Mouse (Mus musculus): ENCODE measurements at regions not wholly inside any gene's neighbourhood (a gene's known extent, or its start where the extent isn't known, plus 50 kb on each side); places are given as distances from the start of the nearest gene placed in this dataset.

DNA sequence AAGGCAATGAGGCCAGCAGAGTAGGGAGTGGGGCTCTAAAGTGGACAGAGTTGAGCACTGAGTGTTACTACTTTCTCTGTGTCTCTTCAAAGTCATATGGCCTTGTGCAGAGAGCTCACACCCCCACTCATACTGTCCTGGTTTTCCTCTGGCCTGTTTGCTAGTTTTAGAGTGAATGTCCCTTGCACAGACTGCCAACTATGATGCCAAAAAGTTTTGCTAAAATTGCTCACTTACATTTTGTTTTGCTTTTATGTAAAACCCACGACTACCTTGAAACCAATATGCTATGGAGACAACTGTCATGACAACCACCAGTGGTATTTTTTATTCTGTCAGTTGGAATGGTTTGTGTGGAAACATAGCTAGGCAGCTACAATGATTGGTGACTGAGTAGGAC, 126.4 kb upstream of the Rnaseh2b start:
- Histone ChIP-seq H3K9ac (replicated peaks; ENCODE audit: low read length, poor library complexity, severe bottlenecking) (no peak overlapping the region), H3K4me1 (ENCODE audit: insufficient read depth, low read length) (no peaks in the 10 kb centered on the region), H3K27me3 (ENCODE audit: insufficient read depth, low read length) (no peaks in the 10 kb centered on the region), H3K36me3 (ENCODE audit: insufficient read depth, low read length) (no peaks in the 10 kb centered on the region), H3K27ac (ENCODE audit: low read depth, low read length) (no peak overlapping the region), H3K9me3 (ENCODE audit: low read length) (no peaks in the 10 kb centered on the region), H3K4me2 (ENCODE audit: low read depth, low read length, poor library complexity, severe bottlenecking) (no peak overlapping the region), H3K4me3 (ENCODE audit: low read depth, low read length) (no peak overlapping the region)
- 75% methylated on average over 1 of the region's 1 CpGs for WGBS
- ATAC-seq (ENCODE audit: low FRiP score) (peak; percentile 31; the same call in 1 of the 2 replicates), DNase-seq (ENCODE audit: low spot score) (no peak)
- no peak for TF ChIP-seq CTCF (IDR thresholded peaks at IDR 0.05)

DNA sequence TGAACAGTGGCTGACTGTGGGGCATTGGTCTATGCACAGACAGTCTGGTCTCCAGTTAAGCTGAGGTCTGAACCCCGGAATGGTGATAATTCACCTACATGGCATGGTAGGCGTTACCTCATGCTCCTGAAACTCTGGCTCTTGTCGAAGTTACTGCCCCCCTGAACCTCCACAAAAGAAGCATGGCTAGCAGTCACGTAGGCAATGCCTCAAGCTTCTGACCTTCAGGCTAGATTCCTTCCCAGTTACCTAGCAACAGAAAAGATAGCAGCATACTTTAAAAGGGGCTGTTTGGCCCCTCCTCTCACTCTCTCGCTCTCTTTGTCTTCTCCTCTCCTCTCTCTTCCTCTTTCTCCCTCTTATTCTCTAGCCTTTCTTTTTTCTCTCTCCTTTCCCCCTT, 125.8 kb upstream of the Rnaseh2b start:
- H3K4me2 ChIP-seq (ENCODE audit: low read depth, low read length, poor library complexity, severe bottlenecking): no peak overlapping the region
- WGBS: 47% methylated on average over 5 of the region's 5 CpGs
- no peaks in the 10 kb centered on the region for H3K36me3 ChIP-seq (ENCODE audit: insufficient read depth, low read length)
- H3K4me1 ChIP-seq (ENCODE audit: insufficient read depth, low read length): no peaks in the 10 kb centered on the region
- no peak overlapping the region for H3K4me3 ChIP-seq (ENCODE audit: low read depth, low read length)
- no peak for ATAC-seq (ENCODE audit: low FRiP score)
- no peaks in the 10 kb centered on the region for H3K9me3 ChIP-seq (ENCODE audit: low read length)
- DNase-seq (ENCODE audit: low spot score): no peak
- no peak for TF ChIP-seq CTCF (IDR thresholded peaks at IDR 0.05)
- no peaks in the 10 kb centered on the region for H3K27me3 ChIP-seq (ENCODE audit: insufficient read depth, low read length)
- H3K27ac ChIP-seq (ENCODE audit: low read depth, low read length): no peak overlapping the region
- no peak overlapping the region for H3K9ac ChIP-seq (replicated peaks; ENCODE audit: low read length, poor library complexity, severe bottlenecking)

DNA sequence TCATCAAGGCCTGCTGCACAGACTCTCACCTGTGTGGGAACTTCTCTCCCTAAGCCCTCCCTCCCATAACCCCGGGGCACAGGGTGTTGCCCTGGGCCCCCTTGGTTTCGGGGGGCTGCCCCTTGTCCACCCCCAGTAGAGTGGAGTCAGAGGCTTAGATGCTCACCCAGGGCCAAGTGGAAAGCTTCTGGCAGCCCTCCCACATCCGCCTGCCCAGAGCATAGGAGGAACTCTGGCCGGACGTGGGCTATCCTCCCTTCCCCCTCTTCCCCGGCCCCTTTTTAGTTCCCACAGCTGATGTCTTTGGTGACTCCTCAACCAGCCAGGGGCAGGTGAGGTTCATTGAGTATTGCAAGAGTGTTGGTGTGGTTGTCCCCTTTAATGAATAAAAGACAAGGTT, 125.3 kb upstream of the Rnaseh2b start:
- H3K4me2 ChIP-seq (ENCODE audit: low read depth, low read length, poor library complexity, severe bottlenecking): no peak overlapping the region
- H3K9ac ChIP-seq (replicated peaks; ENCODE audit: low read length, poor library complexity, severe bottlenecking): no peak overlapping the region
- no peak overlapping the region for H3K27ac ChIP-seq (ENCODE audit: low read depth, low read length)
- DNase-seq (ENCODE audit: low spot score) (no peak), ATAC-seq (ENCODE audit: low FRiP score) (peak; percentile 47; the same call in 1 of the 2 replicates)
- no peaks in the 10 kb centered on the region for H3K4me1 ChIP-seq (ENCODE audit: insufficient read depth, low read length)
- no peaks in the 10 kb centered on the region for H3K9me3 ChIP-seq (ENCODE audit: low read length)
- WGBS: 71% methylated on average over 6 of the region's 6 CpGs
- no peaks in the 10 kb centered on the region for H3K36me3 ChIP-seq (ENCODE audit: insufficient read depth, low read length)
- no peaks in the 10 kb centered on the region for H3K27me3 ChIP-seq (ENCODE audit: insufficient read depth, low read length)
- H3K4me3 ChIP-seq (ENCODE audit: low read depth, low read length): no peak overlapping the region
- no peak for TF ChIP-seq CTCF (IDR thresholded peaks at IDR 0.05)

DNA sequence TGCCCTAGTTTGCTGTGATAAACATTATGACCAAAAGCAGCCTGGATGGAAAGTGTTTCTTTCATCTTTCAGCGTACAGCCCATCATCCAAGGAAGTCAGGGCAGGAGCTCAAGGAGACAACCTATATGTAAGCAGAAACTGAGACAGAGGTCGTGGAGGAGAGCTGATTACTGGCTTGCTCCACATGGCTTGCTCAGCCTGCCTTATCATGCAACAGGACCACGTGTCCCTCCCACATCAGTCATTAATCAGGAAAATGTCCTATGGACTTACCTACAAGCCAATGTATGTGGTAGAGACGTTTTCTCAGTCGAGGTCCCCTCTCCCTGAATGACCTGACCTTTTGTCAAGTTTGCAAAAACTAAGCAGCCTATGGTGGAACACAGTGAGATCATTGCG, 123.7 kb upstream of the Rnaseh2b start:
- H3K27ac ChIP-seq (ENCODE audit: low read depth, low read length): no peak overlapping the region
- H3K4me3 ChIP-seq (ENCODE audit: low read depth, low read length): no peak overlapping the region
- DNase-seq (ENCODE audit: low spot score) (no peak), ATAC-seq (ENCODE audit: low FRiP score) (no peak)
- no peaks in the 10 kb centered on the region for H3K27me3 ChIP-seq (ENCODE audit: insufficient read depth, low read length)
- H3K4me1 ChIP-seq (ENCODE audit: insufficient read depth, low read length): no peaks in the 10 kb centered on the region
- WGBS: 85% methylated on average over 6 of the region's 6 CpGs
- no peak for TF ChIP-seq CTCF (IDR thresholded peaks at IDR 0.05)
- H3K9me3 ChIP-seq (ENCODE audit: low read length): no peaks in the 10 kb centered on the region
- no peak overlapping the region for H3K9ac ChIP-seq (replicated peaks; ENCODE audit: low read length, poor library complexity, severe bottlenecking)
- no peak overlapping the region for H3K4me2 ChIP-seq (ENCODE audit: low read depth, low read length, poor library complexity, severe bottlenecking)
- H3K36me3 ChIP-seq (ENCODE audit: insufficient read depth, low read length): no peaks in the 10 kb centered on the region

DNA sequence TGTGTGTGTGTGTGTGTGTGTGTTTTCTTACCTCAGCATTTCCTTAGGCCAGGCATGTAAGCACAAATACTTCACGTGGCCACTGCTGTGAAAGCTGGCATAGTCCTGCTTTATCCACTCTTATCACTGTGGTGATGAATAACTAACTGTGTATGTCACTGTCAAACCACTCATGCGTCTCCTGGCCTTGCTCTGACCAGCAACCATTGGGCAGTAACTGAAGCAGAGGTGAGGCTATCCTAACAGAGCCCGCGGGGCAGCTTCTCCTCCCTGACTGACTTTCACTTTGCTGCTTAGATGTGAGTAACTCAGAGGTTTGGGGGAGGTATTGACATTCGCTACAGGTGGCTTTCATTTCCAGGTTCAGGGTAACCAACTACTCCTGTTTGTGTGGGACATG, 122.0 kb upstream of the Rnaseh2b start:
- H3K4me3 ChIP-seq (ENCODE audit: low read depth, low read length): no peak overlapping the region
- ATAC-seq (ENCODE audit: low FRiP score) (no peak), DNase-seq (ENCODE audit: low spot score) (no peak)
- no peak for TF ChIP-seq CTCF (IDR thresholded peaks at IDR 0.05)
- no peaks in the 10 kb centered on the region for H3K36me3 ChIP-seq (ENCODE audit: insufficient read depth, low read length)
- 70% methylated on average over 5 of the region's 5 CpGs for WGBS
- no peak overlapping the region for H3K27ac ChIP-seq (ENCODE audit: low read depth, low read length)
- H3K27me3 ChIP-seq (ENCODE audit: insufficient read depth, low read length): no peaks in the 10 kb centered on the region
- no peak overlapping the region for H3K9ac ChIP-seq (replicated peaks; ENCODE audit: low read length, poor library complexity, severe bottlenecking)
- no peaks in the 10 kb centered on the region for H3K4me1 ChIP-seq (ENCODE audit: insufficient read depth, low read length)
- no peak overlapping the region for H3K4me2 ChIP-seq (ENCODE audit: low read depth, low read length, poor library complexity, severe bottlenecking)
- no peaks in the 10 kb centered on the region for H3K9me3 ChIP-seq (ENCODE audit: low read length)

DNA sequence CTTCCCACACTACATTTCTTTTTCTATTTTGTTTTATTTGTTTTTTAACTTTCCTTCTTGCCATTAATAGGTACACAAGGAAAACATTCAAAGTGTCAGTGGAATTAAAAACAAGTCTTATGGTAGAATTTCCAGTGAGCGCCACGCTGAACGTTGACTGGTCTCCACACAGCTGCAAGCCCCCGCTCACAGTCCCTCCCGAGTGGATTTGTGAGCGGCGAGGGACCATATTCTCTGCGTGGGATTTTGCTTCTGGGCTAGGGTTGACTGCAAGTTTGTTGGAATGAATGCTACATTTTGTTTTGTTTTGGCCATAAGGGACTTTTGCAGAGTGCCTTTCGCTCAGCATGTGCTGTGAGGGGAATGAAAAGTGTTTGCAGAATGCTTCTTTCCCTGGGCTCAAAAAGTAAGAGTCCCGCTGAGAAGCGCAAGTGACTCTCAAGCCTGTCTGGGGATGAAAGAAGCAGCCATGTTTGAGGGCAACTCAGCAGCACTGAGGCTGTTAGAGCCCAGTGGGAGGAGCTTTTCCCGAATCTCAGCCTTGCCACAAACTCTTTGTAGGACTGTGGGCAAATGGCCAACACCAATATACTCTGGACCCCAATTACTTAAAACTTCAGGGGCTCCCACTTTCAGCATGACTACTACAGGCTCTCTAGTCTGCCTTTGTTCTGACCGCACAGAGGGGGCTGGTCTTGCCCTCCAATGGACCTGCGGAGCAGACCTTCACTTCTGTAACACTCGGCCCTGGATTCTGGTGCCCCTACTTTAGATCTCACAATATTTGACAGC, 120.9 kb upstream of the Rnaseh2b start:
- TF ChIP-seq CTCF (IDR thresholded peaks at IDR 0.05): no peak
- 74% methylated on average over 15 of the region's 15 CpGs for WGBS
- H3K27me3 ChIP-seq (ENCODE audit: insufficient read depth, low read length): no peaks in the 10 kb centered on the region
- H3K4me3 ChIP-seq (ENCODE audit: low read depth, low read length): no peak overlapping the region
- H3K4me2 ChIP-seq (ENCODE audit: low read depth, low read length, poor library complexity, severe bottlenecking): no peak overlapping the region
- no peak overlapping the region for H3K27ac ChIP-seq (ENCODE audit: low read depth, low read length)
- DNase-seq (ENCODE audit: low spot score) (no peak), ATAC-seq (ENCODE audit: low FRiP score) (no peak)
- no peaks in the 10 kb centered on the region for H3K36me3 ChIP-seq (ENCODE audit: insufficient read depth, low read length)
- H3K9me3 ChIP-seq (ENCODE audit: low read length): no peaks in the 10 kb centered on the region
- H3K4me1 ChIP-seq (ENCODE audit: insufficient read depth, low read length): no peaks in the 10 kb centered on the region
- H3K9ac ChIP-seq (replicated peaks; ENCODE audit: low read length, poor library complexity, severe bottlenecking): no peak overlapping the region
